Mouse (Mus musculus): Measurements from ENCODE around the gene Armc12. TPM values are rescaled to one million over a fixed set of nuclear protein-coding genes. Genes with fewer than 3 reads are reported as not detected.

The Armc12 gene
- polyA plus RNA-seq, 1 experiment from 2014 or later = not detected

- H3K9me3 ChIP-seq (ENCODE audit: control insufficient read depth, low read length) = no peaks in the 10 kb centered on the region
- no peak overlapping the region for H3K9ac ChIP-seq (ENCODE audit: low read length)
- H3K4me1 ChIP-seq (ENCODE audit: control insufficient read depth, insufficient read depth, low read length) = no peaks in the 10 kb centered on the region
- no peak overlapping the region for H3K27ac ChIP-seq (ENCODE audit: low read depth, low read length)
- WGBS = 83% methylated on average over 23 of the region's 23 CpGs
- no peak for DNase-seq (ENCODE audit: low spot score)
- no peak overlapping the region for H3K4me2 ChIP-seq (ENCODE audit: low read depth)
- ATAC-seq (ENCODE audit: insufficient read depth, low FRiP score, low TSS enrichment) = no peak
- H3K27me3 ChIP-seq (ENCODE audit: control insufficient read depth, insufficient read depth, low read length) = peaks cover 5% of the 10 kb centered on the region; the same call in 1 of the 2 replicates
- H3K36me3 ChIP-seq (ENCODE audit: control insufficient read depth, insufficient read depth, low read length) = no peaks in the 10 kb centered on the region
- no peak overlapping the region for H3K4me3 ChIP-seq (ENCODE audit: low read depth, low read length)
Measured at GRCm38 (mm10) chr17:28524009-28524695, 6.5 kb upstream of the Armc12 start.

- H3K27me3 ChIP-seq (ENCODE audit: control insufficient read depth, insufficient read depth, low read length) = 0 out of 2 replicates have a peak, but pooled peaks cover 2% of the 10 kb centered on the region
- ATAC-seq (ENCODE audit: insufficient read depth, low FRiP score, low TSS enrichment) (no peak), DNase-seq (ENCODE audit: low spot score) (no peak)
- no peaks in the 10 kb centered on the region for H3K36me3 ChIP-seq (ENCODE audit: control insufficient read depth, insufficient read depth, low read length)
- H3K9ac ChIP-seq (ENCODE audit: low read length) = no peak overlapping the region
- no peak overlapping the region for H3K27ac ChIP-seq (ENCODE audit: low read depth, low read length)
- 78% methylated on average over 4 of the region's 4 CpGs for WGBS
- no peak overlapping the region for H3K4me2 ChIP-seq (ENCODE audit: low read depth)
- no peaks in the 10 kb centered on the region for H3K4me1 ChIP-seq (ENCODE audit: control insufficient read depth, insufficient read depth, low read length)
- no peak overlapping the region for H3K4me3 ChIP-seq (ENCODE audit: low read depth, low read length)
- no peaks in the 10 kb centered on the region for H3K9me3 ChIP-seq (ENCODE audit: control insufficient read depth, low read length)
Measured at GRCm38 (mm10) chr17:28524831-28525430, 5.7 kb upstream of the Armc12 start.

GRCm38 (mm10) chr17:28527184-28528042 lies 3.2 kb upstream of the Armc12 start:
- WGBS = 49% methylated on average over 12 of the region's 12 CpGs

GRCm38 (mm10) chr17:28528043-28528351 lies 2.6 kb upstream of the Armc12 start:
- H3K27ac ChIP-seq (ENCODE audit: low read depth, low read length) = no peak overlapping the region
- no peaks in the 10 kb centered on the region for H3K9me3 ChIP-seq (ENCODE audit: control insufficient read depth, low read length)
- H3K4me3 ChIP-seq (ENCODE audit: low read depth, low read length) = no peak overlapping the region
- H3K27me3 ChIP-seq (ENCODE audit: control insufficient read depth, insufficient read depth, low read length) = no peaks in the 10 kb centered on the region
- H3K4me1 ChIP-seq (ENCODE audit: control insufficient read depth, insufficient read depth, low read length) = no peaks in the 10 kb centered on the region
- no peak for ATAC-seq (ENCODE audit: insufficient read depth, low FRiP score, low TSS enrichment)
- H3K4me2 ChIP-seq (ENCODE audit: low read depth) = no peak overlapping the region
- no peak overlapping the region for H3K9ac ChIP-seq (ENCODE audit: low read length)
- H3K36me3 ChIP-seq (ENCODE audit: control insufficient read depth, insufficient read depth, low read length) = no peaks in the 10 kb centered on the region
- peak; percentile 84 for DNase-seq (ENCODE audit: low spot score)
- 9% methylated on average over 6 of the region's 6 CpGs for WGBS

More at GRCm38 (mm10) chr17:28527184-28528042, 3.2 kb upstream of the Armc12 start:
- no peak overlapping the region for H3K27ac ChIP-seq (ENCODE audit: low read depth, low read length)
- H3K4me1 ChIP-seq (ENCODE audit: control insufficient read depth, insufficient read depth, low read length) = no peaks in the 10 kb centered on the region
- no peak overlapping the region for H3K4me2 ChIP-seq (ENCODE audit: low read depth)
- no peaks in the 10 kb centered on the region for H3K36me3 ChIP-seq (ENCODE audit: control insufficient read depth, insufficient read depth, low read length)
- H3K27me3 ChIP-seq (ENCODE audit: control insufficient read depth, insufficient read depth, low read length) = no peaks in the 10 kb centered on the region
- no peak overlapping the region for H3K9ac ChIP-seq (ENCODE audit: low read length)
- no peak for ATAC-seq (ENCODE audit: insufficient read depth, low FRiP score, low TSS enrichment)
- no peak overlapping the region for H3K4me3 ChIP-seq (ENCODE audit: low read depth, low read length)
- DNase-seq (ENCODE audit: low spot score) = peak; percentile 19
- no peaks in the 10 kb centered on the region for H3K9me3 ChIP-seq (ENCODE audit: control insufficient read depth, low read length)

- DNase-seq (ENCODE audit: low spot score) (no peak), ATAC-seq (ENCODE audit: insufficient read depth, low FRiP score, low TSS enrichment) (no peak)
- H3K9ac ChIP-seq (ENCODE audit: low read length) = no peak overlapping the region
- no peak overlapping the region for H3K4me3 ChIP-seq (ENCODE audit: low read depth, low read length)
- no peak overlapping the region for H3K4me2 ChIP-seq (ENCODE audit: low read depth)
- no peaks in the 10 kb centered on the region for H3K36me3 ChIP-seq (ENCODE audit: control insufficient read depth, insufficient read depth, low read length)
- H3K9me3 ChIP-seq (ENCODE audit: control insufficient read depth, low read length) = no peaks in the 10 kb centered on the region
- H3K4me1 ChIP-seq (ENCODE audit: control insufficient read depth, insufficient read depth, low read length) = no peaks in the 10 kb centered on the region
- WGBS = 76% methylated on average over 4 of the region's 4 CpGs
- H3K27ac ChIP-seq (ENCODE audit: low read depth, low read length) = no peak overlapping the region
- no peaks in the 10 kb centered on the region for H3K27me3 ChIP-seq (ENCODE audit: control insufficient read depth, insufficient read depth, low read length)
Measured at GRCm38 (mm10) chr17:28529116-28529515, 1.5 kb upstream of the Armc12 start.

GRCm38 (mm10) chr17:28531946-28532345 lies 1.3 kb downstream of the Armc12 start:
- Histone ChIP-seq H3K9me3 (ENCODE audit: control insufficient read depth, low read length) (no peaks in the 10 kb centered on the region), H3K4me3 (ENCODE audit: low read depth, low read length) (no peak overlapping the region), H3K4me1 (ENCODE audit: control insufficient read depth, insufficient read depth, low read length) (no peaks in the 10 kb centered on the region), H3K9ac (ENCODE audit: low read length) (no peak overlapping the region), H3K4me2 (ENCODE audit: low read depth) (peak overlapping the region; percentile 19), H3K27ac (ENCODE audit: low read depth, low read length) (no peak overlapping the region), H3K27me3 (ENCODE audit: control insufficient read depth, insufficient read depth, low read length) (no peaks in the 10 kb centered on the region), H3K36me3 (ENCODE audit: control insufficient read depth, insufficient read depth, low read length) (no peaks in the 10 kb centered on the region)
- WGBS = 10% methylated on average over 18 of the region's 18 CpGs
- ATAC-seq (ENCODE audit: insufficient read depth, low FRiP score, low TSS enrichment) (no peak), DNase-seq (ENCODE audit: low spot score) (peak; percentile 36)

GRCm38 (mm10) chr17:28532557-28532956 lies 2.0 kb downstream of the Armc12 start:
- Histone ChIP-seq H3K4me2 (ENCODE audit: low read depth) (no peak overlapping the region), H3K4me1 (ENCODE audit: control insufficient read depth, insufficient read depth, low read length) (no peaks in the 10 kb centered on the region), H3K4me3 (ENCODE audit: low read depth, low read length) (no peak overlapping the region), H3K36me3 (ENCODE audit: control insufficient read depth, insufficient read depth, low read length) (no peaks in the 10 kb centered on the region), H3K27me3 (ENCODE audit: control insufficient read depth, insufficient read depth, low read length) (no peaks in the 10 kb centered on the region), H3K9ac (ENCODE audit: low read length) (no peak overlapping the region), H3K9me3 (ENCODE audit: control insufficient read depth, low read length) (no peaks in the 10 kb centered on the region), H3K27ac (ENCODE audit: low read depth, low read length) (no peak overlapping the region)
- WGBS = 90% methylated on average over 7 of the region's 7 CpGs
- no peak for ATAC-seq (ENCODE audit: insufficient read depth, low FRiP score, low TSS enrichment)
- DNase-seq (ENCODE audit: low spot score) = no peak

GRCm38 (mm10) chr17:28533327-28533726 lies 2.7 kb downstream of the Armc12 start:
- no peak for ATAC-seq (ENCODE audit: insufficient read depth, low FRiP score, low TSS enrichment)
- WGBS = 88% methylated on average over 13 of the region's 13 CpGs
- Histone ChIP-seq H3K4me2 (ENCODE audit: low read depth) (no peak overlapping the region), H3K36me3 (ENCODE audit: control insufficient read depth, insufficient read depth, low read length) (no peaks in the 10 kb centered on the region), H3K4me1 (ENCODE audit: control insufficient read depth, insufficient read depth, low read length) (no peaks in the 10 kb centered on the region), H3K4me3 (ENCODE audit: low read depth, low read length) (no peak overlapping the region), H3K27ac (ENCODE audit: low read depth, low read length) (no peak overlapping the region), H3K9ac (ENCODE audit: low read length) (no peak overlapping the region), H3K9me3 (ENCODE audit: control insufficient read depth, low read length) (no peaks in the 10 kb centered on the region), H3K27me3 (ENCODE audit: control insufficient read depth, insufficient read depth, low read length) (no peaks in the 10 kb centered on the region)
- DNase-seq (ENCODE audit: low spot score) = no peak

Measured in neural tube, embryonic 11.5 days (tissue).